19 mouse cellular contexts compared by ENCODE assay signal in the genomic region with DNA sequence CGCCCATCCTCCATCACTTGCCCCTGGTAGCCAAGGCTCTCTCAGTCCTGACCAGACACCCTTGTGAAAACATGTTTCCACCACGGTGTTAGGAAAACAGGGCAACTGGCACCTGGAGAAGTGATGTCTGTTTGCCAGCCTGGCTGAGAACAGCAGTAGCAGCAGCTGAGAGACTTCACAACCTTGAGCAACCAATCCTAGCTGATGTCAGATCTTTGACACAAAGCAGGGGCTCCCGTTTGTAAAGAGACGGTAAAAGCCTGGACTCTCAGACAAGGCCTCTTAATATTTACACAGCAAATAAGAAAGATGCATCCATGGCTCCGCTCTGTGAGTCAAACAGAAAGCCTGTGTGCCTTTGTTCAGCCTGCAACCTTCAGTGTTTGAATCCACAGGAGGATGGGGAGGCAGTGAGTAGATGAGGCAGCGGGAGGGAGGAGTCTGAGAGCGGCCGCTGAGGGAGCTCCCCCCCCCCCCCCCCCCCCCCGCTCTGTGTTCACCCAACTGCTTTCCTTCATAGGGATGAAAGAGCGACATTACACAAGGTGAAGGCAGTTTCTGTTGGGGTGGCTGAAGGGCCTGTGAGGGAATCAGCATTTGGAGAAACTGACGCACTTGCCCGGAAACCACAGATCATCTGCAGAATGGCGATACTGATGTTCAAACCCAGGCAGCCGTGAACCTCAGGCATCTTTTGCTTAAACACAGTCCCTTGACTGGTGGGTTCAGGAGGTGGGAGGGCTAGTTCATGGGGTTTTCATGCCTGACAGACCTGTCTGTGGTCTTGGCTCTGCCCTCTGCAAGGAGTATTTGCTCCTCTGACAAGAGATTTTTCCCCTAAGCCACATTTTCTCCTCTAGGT.
DNase-seq lines count a peak whose midpoint lies in the region; ATAC-seq and TF ChIP-seq lines count a peak whose summit lies in the region.
"Had no signal": no experiment of that assay in that cellular context is flagged by ENCODE, and none has a peak within 500 bp of the region (broad histone marks: within the 10 kb centered on the region; RNA-seq: fewer than 3 reads in every experiment).

No protein-coding gene starts in this region.

- no peak overlapping the region for H3K27ac ChIP-seq in stomach, embryonic 14.5 days (ENCODE audit: low read length)
- no peak overlapping the region for H3K27ac ChIP-seq in stomach, postnatal 0 days (replicated peaks)
- H3K27ac ChIP-seq in forebrain, embryonic 14.5 days (ENCODE audit: low read depth, low read length), result no peak overlapping the region
- H3K27ac ChIP-seq in midbrain, embryonic 13.5 days, result no peak overlapping the region
- H3K27ac ChIP-seq: heart, embryonic 13.5 days; left cerebral cortex, adult 2 months; limb, embryonic 13.5 days; liver, embryonic 15.5 days; neural tube, embryonic 13.5 days had no signal

- H3K4me2 ChIP-seq in stomach, embryonic 14.5 days (replicated peaks; ENCODE audit: low read depth, low read length), result no peak overlapping the region
- no peak overlapping the region for H3K4me2 ChIP-seq in stomach, postnatal 0 days (replicated peaks; ENCODE audit: low read depth)
- H3K4me2 ChIP-seq in forebrain, embryonic 14.5 days (ENCODE audit: low read length), result no peak overlapping the region
- no peak overlapping the region for H3K4me2 ChIP-seq in midbrain, embryonic 13.5 days (replicated peaks)
- H3K4me2 ChIP-seq: heart, embryonic 13.5 days; limb, embryonic 13.5 days; liver, embryonic 15.5 days; neural tube, embryonic 13.5 days had no signal

- DNase-seq in stomach, postnatal 0 days (ENCODE audit: low spot score), result no peak
- DNase-seq in forebrain, embryonic 14.5 days (ENCODE audit: low spot score), result peak; percentile 23
- DNase-seq in lung, postnatal 36 days, result no peak
- DNase-seq in Muller cell, postnatal 12 days (ENCODE audit: inconsistent ontology term), result no peak
- DNase-seq in adipocyte (ENCODE audit: low spot score), result no peak
- DNase-seq: adrenal gland, postnatal 36 days; cerebellum, adult 9-11 months; heart, postnatal 4 days; kidney, adult 8-10 months; thymus, postnatal 4 days had no signal

- H3K27me3 ChIP-seq in stomach, embryonic 14.5 days (ENCODE audit: control insufficient read depth, insufficient read depth, low read length), result no peaks in the 10 kb centered on the region
- H3K27me3 ChIP-seq in stomach, postnatal 0 days (ENCODE audit: control insufficient read depth, insufficient read depth, low read length), result no peaks in the 10 kb centered on the region
- no peaks in the 10 kb centered on the region for H3K27me3 ChIP-seq in forebrain, embryonic 14.5 days (replicated peaks; ENCODE audit: control insufficient read depth, insufficient read depth, low read length)
- H3K27me3 ChIP-seq in midbrain, embryonic 13.5 days, result no peaks in the 10 kb centered on the region
- H3K27me3 ChIP-seq: limb, embryonic 13.5 days; liver, embryonic 15.5 days; neural tube, embryonic 13.5 days had no signal

- H3K9ac ChIP-seq in stomach, embryonic 14.5 days (replicated peaks; ENCODE audit: low read depth, low read length), result no peak overlapping the region
- H3K9ac ChIP-seq in stomach, postnatal 0 days (ENCODE audit: low read length), result no peak overlapping the region
- H3K9ac ChIP-seq in forebrain, embryonic 14.5 days (ENCODE audit: low read length), result no peak overlapping the region
- no peak overlapping the region for H3K9ac ChIP-seq in midbrain, embryonic 13.5 days (replicated peaks)
- H3K9ac ChIP-seq: heart, embryonic 13.5 days; limb, embryonic 13.5 days; liver, embryonic 15.5 days; neural tube, embryonic 13.5 days had no signal

- no peak for TF ChIP-seq CTCF in stomach, postnatal 0 days (IDR thresholded peaks at IDR 0.05; ENCODE audit: low read depth)

- no peaks in the 10 kb centered on the region for H3K9me3 ChIP-seq in stomach, embryonic 14.5 days (ENCODE audit: control insufficient read depth, low read depth, low read length)
- H3K9me3 ChIP-seq in stomach, postnatal 0 days (ENCODE audit: control insufficient read depth, low read length), result no peaks in the 10 kb centered on the region
- no peaks in the 10 kb centered on the region for H3K9me3 ChIP-seq in forebrain, embryonic 14.5 days (replicated peaks; ENCODE audit: control insufficient read depth, low read length)
- H3K9me3 ChIP-seq in midbrain, embryonic 13.5 days, result no peaks in the 10 kb centered on the region
- H3K9me3 ChIP-seq: heart, embryonic 13.5 days; limb, embryonic 13.5 days; liver, embryonic 15.5 days; neural tube, embryonic 13.5 days had no signal

- no peak for TF ChIP-seq EP300 in stomach, postnatal 0 days (optimal IDR thresholded peaks at IDR 0.05)

- no peak overlapping the region for H3K4me3 ChIP-seq in stomach, embryonic 14.5 days (ENCODE audit: low read depth, low read length)
- H3K4me3 ChIP-seq in stomach, postnatal 0 days (ENCODE audit: low read depth, low read length), result no peak overlapping the region
- no peak overlapping the region for H3K4me3 ChIP-seq in forebrain, embryonic 14.5 days (ENCODE audit: low read depth, low read length)
- H3K4me3 ChIP-seq in midbrain, embryonic 13.5 days (replicated peaks), result no peak overlapping the region
- H3K4me3 ChIP-seq: heart, embryonic 13.5 days; left cerebral cortex, adult 2 months; limb, embryonic 13.5 days; liver, embryonic 15.5 days; neural tube, embryonic 13.5 days had no signal

- WGBS in stomach, embryonic 14.5 days, result 23% methylated on average over 13 of the region's 14 CpGs
- 13% methylated on average over 12 of the region's 14 CpGs for WGBS in stomach, postnatal 0 days
- 42% methylated on average over 13 of the region's 14 CpGs for WGBS in forebrain, embryonic 14.5 days
- WGBS in midbrain, embryonic 13.5 days, result 37% methylated on average over 13 of the region's 14 CpGs

- H3K36me3 ChIP-seq in stomach, embryonic 14.5 days (ENCODE audit: control insufficient read depth, insufficient read depth, low read length), result no peaks in the 10 kb centered on the region
- H3K36me3 ChIP-seq in stomach, postnatal 0 days (ENCODE audit: control insufficient read depth, insufficient read depth, low read length), result no peaks in the 10 kb centered on the region
- H3K36me3 ChIP-seq in forebrain, embryonic 14.5 days (ENCODE audit: control insufficient read depth, insufficient read depth, low read length), result no peaks in the 10 kb centered on the region
- H3K36me3 ChIP-seq in midbrain, embryonic 13.5 days, result no peaks in the 10 kb centered on the region
- H3K36me3 ChIP-seq: heart, embryonic 13.5 days; limb, embryonic 13.5 days; liver, embryonic 15.5 days; neural tube, embryonic 13.5 days had no signal

- peaks cover 3% of the 10 kb centered on the region; the same call in 1 of the 2 replicates for H3K4me1 ChIP-seq in stomach, embryonic 14.5 days (ENCODE audit: control insufficient read depth, insufficient read depth, low read length)
- no peaks in the 10 kb centered on the region for H3K4me1 ChIP-seq in stomach, postnatal 0 days (replicated peaks; ENCODE audit: control insufficient read depth, insufficient read depth)
- H3K4me1 ChIP-seq in forebrain, embryonic 14.5 days (ENCODE audit: control insufficient read depth, insufficient read depth, low read length), result no peaks in the 10 kb centered on the region
- H3K4me1 ChIP-seq in midbrain, embryonic 13.5 days (replicated peaks), result no peaks in the 10 kb centered on the region
- H3K4me1 ChIP-seq: heart, embryonic 13.5 days; limb, embryonic 13.5 days; liver, embryonic 15.5 days; neural tube, embryonic 13.5 days had no signal

- ATAC-seq in stomach, embryonic 14.5 days (ENCODE audit: insufficient number of reproducible peaks, insufficient read depth, low FRiP score, low read depth), result peak; percentile 53
- ATAC-seq in stomach, postnatal 0 days (ENCODE audit: low FRiP score, low TSS enrichment), result no peak
- 0 out of 2 replicates have a peak, but pooled peaks have one; percentile 34 for ATAC-seq in forebrain, embryonic 14.5 days
- ATAC-seq in midbrain, embryonic 13.5 days, result peak; percentile 55; the same call in 1 of the 2 replicates
- ATAC-seq: activated CD4-positive, CD25-positive, alpha-beta regulatory T cell, adult 4 months; CD4-positive, CD25-positive, alpha-beta regulatory T cell, adult 4 months had no signal
